Mouse (Mus musculus): ENCODE results near the gene Gm14412.
"Not testable (repeated sequence)": the region's sequence is repeated elsewhere in the genome, so short reads cannot be mapped to it uniquely, and the experiment has no call there.

The Gm14412 gene

GRCm38 (mm10) chr2:177324257-177324733, at the start of gene Gm14412:
Gene Gm14412 (minus strand): TSS chr2:177324307.
- in situ Hi-C loops (cut with MboI, MseI) = not testable (repeated sequence)

GRCm38 (mm10) chr2:177329661-177330292, 5.7 kb upstream of the Gm14412 start:
- in situ Hi-C loops (cut with MboI, MseI) = not testable (repeated sequence)

GRCm38 (mm10) chr2:177321361-177321760, 2.7 kb downstream of the Gm14412 start:
- in situ Hi-C loops (cut with MboI, MseI) = not testable (repeated sequence)

- in situ Hi-C loops (cut with MboI, MseI) = not testable (repeated sequence)
Observed at GRCm38 (mm10) chr2:177320786-177321320, 3.3 kb downstream of the Gm14412 start.

- in situ Hi-C loops (cut with MboI, MseI) = no loop called here
Observed at GRCm38 (mm10) chr2:177318996-177319395, 5.1 kb downstream of the Gm14412 start.

- in situ Hi-C loops (cut with MboI, MseI) = not testable (repeated sequence)
Observed at GRCm38 (mm10) chr2:177309627-177310026, 14.5 kb downstream of the Gm14412 start.

GRCm38 (mm10) chr2:177304980-177305379, 19.1 kb downstream of the Gm14412 start:
- in situ Hi-C loops (cut with MboI, MseI) = not testable (repeated sequence)

GRCm38 (mm10) chr2:177283701-177284100, 40.4 kb downstream of the Gm14412 start:
- in situ Hi-C loops (cut with MboI, MseI) = not testable (repeated sequence)

GRCm38 (mm10) chr2:177277754-177278153, 46.4 kb downstream of the Gm14412 start:
- in situ Hi-C loops (cut with MboI, MseI) = not testable (repeated sequence)

- in situ Hi-C loops (cut with MboI, MseI) = not testable (repeated sequence)
Observed at GRCm38 (mm10) chr2:177272237-177272636, 51.9 kb downstream of the Gm14412 start.

GRCm38 (mm10) chr2:177266936-177267335, 57.2 kb downstream of the Gm14412 start, which contains the start of gene Gm14409:
Gene Gm14409 (minus strand): TSS chr2:177267036.
- in situ Hi-C loops (cut with MboI, MseI) = not testable (repeated sequence)
